In genomic region chr17:12204246-12204645, GRCm38 (mm10) we compare ENCODE assay signal across 10 mouse cellular contexts.
A peak's percentile ranks its signal among the peaks of the same experiment; 100 is the strongest.
DNase-seq lines count a peak whose midpoint lies in the region; ATAC-seq and TF ChIP-seq lines count a peak whose summit lies in the region.
"Had no signal": no experiment of that assay in that cellular context is flagged by ENCODE, and none has a peak within 500 bp of the region (broad histone marks: within the 10 kb centered on the region; RNA-seq: fewer than 3 reads in every experiment).

No protein-coding gene starts in this region.

- ATAC-seq in forebrain, embryonic 16.5 days = no peak
- no peak for ATAC-seq in midbrain, embryonic 12.5 days (ENCODE audit: low FRiP score, low read depth)
- no peak for ATAC-seq in midbrain, embryonic 16.5 days
- ATAC-seq: Patski had no signal

- H3K4me2 ChIP-seq in forebrain, embryonic 16.5 days (ENCODE audit: low read length) = no peak overlapping the region
- H3K4me2 ChIP-seq in midbrain, embryonic 12.5 days (replicated peaks) = no peak overlapping the region
- no peak overlapping the region for H3K4me2 ChIP-seq in midbrain, embryonic 16.5 days (ENCODE audit: low read length)

- H3K4me1 ChIP-seq in forebrain, embryonic 10.5 days = peaks cover 60% of the 10 kb centered on the region
- H3K4me1 ChIP-seq in forebrain, embryonic 16.5 days (replicated peaks; ENCODE audit: control insufficient read depth, insufficient read depth, low read length) = peaks cover 51% of the 10 kb centered on the region
- H3K4me1 ChIP-seq in midbrain, embryonic 12.5 days = peaks cover 39% of the 10 kb centered on the region
- peaks cover 16% of the 10 kb centered on the region; the same call in 1 of the 2 replicates for H3K4me1 ChIP-seq in midbrain, embryonic 16.5 days (ENCODE audit: control insufficient read depth, insufficient read depth, low read length)
- H3K4me1 ChIP-seq in erythroblast, embryonic 14.5 days (ENCODE audit: control insufficient read depth) = peaks cover 100% of the 10 kb centered on the region
- peaks cover 45% of the 10 kb centered on the region for H3K4me1 ChIP-seq in small intestine, adult 2 months (ENCODE audit: control insufficient read depth, insufficient read depth, insufficient read length, low read length)

- no peaks in the 10 kb centered on the region for H3K9me3 ChIP-seq in forebrain, embryonic 10.5 days
- H3K9me3 ChIP-seq in forebrain, embryonic 16.5 days (ENCODE audit: control insufficient read depth, low read length) = no peaks in the 10 kb centered on the region
- no peaks in the 10 kb centered on the region for H3K9me3 ChIP-seq in midbrain, embryonic 12.5 days
- H3K9me3 ChIP-seq in midbrain, embryonic 16.5 days (replicated peaks; ENCODE audit: control insufficient read depth, low read length, poor library complexity, severe bottlenecking) = no peaks in the 10 kb centered on the region
- H3K9me3 ChIP-seq in erythroblast, embryonic 14.5 days (ENCODE audit: control insufficient read depth, low read length) = no peaks in the 10 kb centered on the region

- no peak for TF ChIP-seq POLR2A in small intestine, adult 2 months (IDR thresholded peaks at IDR 0.05; ENCODE audit: low read depth, low read length)

- no peak overlapping the region for H3K9ac ChIP-seq in forebrain, embryonic 16.5 days (replicated peaks; ENCODE audit: low read depth, low read length)
- H3K9ac ChIP-seq in midbrain, embryonic 12.5 days (replicated peaks) = no peak overlapping the region
- no peak overlapping the region for H3K9ac ChIP-seq in midbrain, embryonic 16.5 days (ENCODE audit: low read depth, low read length)

- WGBS in forebrain, embryonic 10.5 days = 73% methylated on average over 3 of the region's 3 CpGs
- WGBS in forebrain, embryonic 16.5 days = 77% methylated on average over 3 of the region's 3 CpGs
- WGBS in midbrain, embryonic 12.5 days = 85% methylated on average over 3 of the region's 3 CpGs
- 72% methylated on average over 3 of the region's 3 CpGs for WGBS in midbrain, embryonic 16.5 days
- WGBS in small intestine, adult 2 months = 58% methylated on average over 3 of the region's 3 CpGs

- peaks cover 21% of the 10 kb centered on the region for H3K36me3 ChIP-seq in forebrain, embryonic 10.5 days (replicated peaks)
- H3K36me3 ChIP-seq in forebrain, embryonic 16.5 days (ENCODE audit: control insufficient read depth, insufficient read depth) = no peaks in the 10 kb centered on the region
- no peaks in the 10 kb centered on the region for H3K36me3 ChIP-seq in midbrain, embryonic 12.5 days
- H3K36me3 ChIP-seq in midbrain, embryonic 16.5 days (ENCODE audit: control insufficient read depth, insufficient read depth, low read length) = no peaks in the 10 kb centered on the region
- peaks cover 88% of the 10 kb centered on the region for H3K36me3 ChIP-seq in erythroblast, embryonic 14.5 days (ENCODE audit: control insufficient read depth)
- H3K36me3 ChIP-seq in small intestine, adult 2 months (ENCODE audit: control insufficient read depth, insufficient read depth, low read length) = no peaks in the 10 kb centered on the region

- intact Hi-C loops in gastrocnemius, postnatal 36 days (cut with DNase I) = no loop called here

- peak overlapping the region; percentile 80 for H3K27ac ChIP-seq in forebrain, embryonic 10.5 days
- no peak overlapping the region; the same call in 1 of the 2 replicates for H3K27ac ChIP-seq in forebrain, embryonic 16.5 days (ENCODE audit: low read length)
- H3K27ac ChIP-seq in midbrain, embryonic 12.5 days (replicated peaks) = 0 out of 2 replicates have a peak overlapping the region, but pooled peaks have one; percentile 46
- no peak overlapping the region for H3K27ac ChIP-seq in midbrain, embryonic 16.5 days (ENCODE audit: low read length)
- 0 out of 2 replicates have a peak overlapping the region, but pooled peaks have one; percentile 29 for H3K27ac ChIP-seq in small intestine, adult 2 months (ENCODE audit: insufficient read depth, low read depth, low read length)

- no peak for DNase-seq in forebrain, embryonic 10.5 days (ENCODE audit: extremely low spot score, low spot score)
- no peak for DNase-seq in gastrocnemius, postnatal 36 days
- no peak for DNase-seq in cerebellum, postnatal 10 days
- DNase-seq: kidney, postnatal 25 days had no signal

- no peak for TF ChIP-seq CTCF in small intestine, adult 2 months (IDR thresholded peaks at IDR 0.05; ENCODE audit: extremely low read depth, insufficient read length, insufficient replicate concordance, low read depth, low read length)

- H3K4me3 ChIP-seq in forebrain, embryonic 10.5 days = no peak overlapping the region
- no peak overlapping the region for H3K4me3 ChIP-seq in forebrain, embryonic 16.5 days (replicated peaks; ENCODE audit: low read length)
- H3K4me3 ChIP-seq in midbrain, embryonic 12.5 days = no peak overlapping the region
- H3K4me3 ChIP-seq in midbrain, embryonic 16.5 days (ENCODE audit: low read depth, low read length) = no peak overlapping the region
- peak overlapping the region; percentile 50 for H3K4me3 ChIP-seq in erythroblast, embryonic 14.5 days (replicated peaks)
- no peak overlapping the region for H3K4me3 ChIP-seq in small intestine, adult 2 months (ENCODE audit: low read depth, low read length)

- no peaks in the 10 kb centered on the region for H3K27me3 ChIP-seq in forebrain, embryonic 10.5 days (ENCODE audit: poor library complexity, severe bottlenecking)
- no peaks in the 10 kb centered on the region for H3K27me3 ChIP-seq in forebrain, embryonic 16.5 days (replicated peaks; ENCODE audit: control insufficient read depth, insufficient read depth, low read length)
- H3K27me3 ChIP-seq in midbrain, embryonic 12.5 days = no peaks in the 10 kb centered on the region
- H3K27me3 ChIP-seq in midbrain, embryonic 16.5 days (ENCODE audit: control insufficient read depth, insufficient read depth, low read depth, low read length) = no peaks in the 10 kb centered on the region
- no peaks in the 10 kb centered on the region for H3K27me3 ChIP-seq in erythroblast, embryonic 14.5 days (ENCODE audit: control insufficient read depth)
- H3K27me3 ChIP-seq in small intestine, adult 2 months (ENCODE audit: control insufficient read depth, insufficient read depth, low read length) = no peaks in the 10 kb centered on the region
- H3K27me3 ChIP-seq: Patski had no signal

Comparison
In these comparisons a context has a peak if more than half of its experiments do, and no peak if none do; other contexts are left out.
1. H3K27ac ChIP-seq: peak in forebrain, embryonic 10.5 days (single experiment), midbrain, embryonic 12.5 days (single experiment) and small intestine, adult 2 months (single experiment); none in forebrain, embryonic 16.5 days (single experiment) and midbrain, embryonic 16.5 days (single experiment).